In genomic region chr5:24348128-24348527, GRCm38 (mm10) we compare ENCODE assay signal across 8 mouse cellular contexts. TPM values are rescaled to one million over a fixed set of nuclear protein-coding genes. Genes with fewer than 3 reads are reported as not detected.
DNase-seq lines count a peak whose midpoint lies in the region; ATAC-seq lines count a peak whose summit lies in the region.

No protein-coding gene starts in this region.

- peak; percentile 58 for ATAC-seq in megakaryocyte-erythroid progenitor cell, adult 5-6 weeks (replicated peaks; ENCODE audit: low FRiP score, low TSS enrichment, poor library complexity, severe bottlenecking)

- intact Hi-C loops in left cerebral cortex, postnatal 36 days (cut with DNase I), result no loop called here

- DNase-seq in R1 (ENCODE audit: low read depth, low spot score), result peak; percentile 97
- peak; percentile 79 for DNase-seq in cerebellum, adult 9-10 months
- DNase-seq in forelimb bud, embryonic 11.5 days (ENCODE audit: low read depth, low spot score), result peak; percentile 46
- peak; percentile 93 for DNase-seq in induced T-regulatory cell, adult 2 months (ENCODE audit: low read depth)
- DNase-seq in left cerebral cortex, postnatal 36 days (ENCODE audit: low spot score in 2 of 2), result peak; percentile 65 to 74
- peak; percentile 63 for DNase-seq in right cerebral cortex, postnatal 14 days
- peak; percentile 65 for DNase-seq in urinary bladder, postnatal 25 days (ENCODE audit: low spot score)

RNA-seq across cellular contexts. Expression of gene Kcnh2, which starts 3.3 kb away (rescaled TPM):
- total RNA-seq in left cerebral cortex, postnatal 36 days (2021), result 10 to 100 TPM; 32.2 to 32.6 TPM
- 1.2 TPM in 1 of 2 replicates, not detected in the other for total RNA-seq in megakaryocyte-erythroid progenitor cell, adult 5-6 weeks (2014; fragmentation: Nextera tagmentation)
- total RNA-seq in megakaryocyte-erythroid progenitor cell, adult 5-6 weeks (2017), result not detected in 2 replicates

RNA-seq across cellular contexts. Expression of gene Nos3, which starts 16.5 kb away (rescaled TPM):
- 10 to 100 TPM in 1 of 2 experiments, 1 to 10 TPM in 1; 6.9 to 10.8 TPM for total RNA-seq in left cerebral cortex, postnatal 36 days (2021)
- not detected in 2 replicates for total RNA-seq in megakaryocyte-erythroid progenitor cell, adult 5-6 weeks (2014; fragmentation: Nextera tagmentation)
- total RNA-seq in megakaryocyte-erythroid progenitor cell, adult 5-6 weeks (2017), result 0.23 TPM in 1 of 2 replicates, not detected in the other

RNA-seq across cellular contexts. Expression of gene Atg9b, which starts 43.8 kb away (rescaled TPM):
- 1 to 10 TPM; 2.4 to 4.4 TPM for total RNA-seq in left cerebral cortex, postnatal 36 days (2021)
- 1.9 and 5.2 TPM in 2 replicates for total RNA-seq in megakaryocyte-erythroid progenitor cell, adult 5-6 weeks (2014; fragmentation: Nextera tagmentation)
- total RNA-seq in megakaryocyte-erythroid progenitor cell, adult 5-6 weeks (2017), result 1.1 and 7.3 TPM in 2 replicates

RNA-seq across cellular contexts. Expression of gene Abcb8, which starts 45.3 kb away (rescaled TPM):
- 10 to 100 TPM; 52.1 to 57.4 TPM for total RNA-seq in left cerebral cortex, postnatal 36 days (2021)
- 59.4 and 83.4 TPM in 2 replicates for total RNA-seq in megakaryocyte-erythroid progenitor cell, adult 5-6 weeks (2014; fragmentation: Nextera tagmentation)
- 8.3 and 24.8 TPM in 2 replicates for total RNA-seq in megakaryocyte-erythroid progenitor cell, adult 5-6 weeks (2017)

Comparison
In these comparisons a context has a peak if more than half of its experiments do, and no peak if none do; other contexts are left out.
1. Peak in every context shown above with its lines: DNase-seq and ATAC-seq.
2. DNase-seq: peak in every context shown above with its lines; median percentile 97 in R1; 93 in induced T-regulatory cell, adult 2 months; 79 in cerebellum, adult 9-10 months; 70 in left cerebral cortex, postnatal 36 days; 65 in urinary bladder, postnatal 25 days; 63 in right cerebral cortex, postnatal 14 days; 46 in forelimb bud, embryonic 11.5 days.
3. RNA of gene Kcnh2, which starts 3.3 kb away (total RNA-seq): 32.2 to 32.6 TPM in left cerebral cortex, postnatal 36 days; 1.2 TPM in megakaryocyte-erythroid progenitor cell, adult 5-6 weeks; every median in the first group is over 10 times any median in the second.
4. RNA of gene Nos3, which starts 16.5 kb away (total RNA-seq): 6.9 to 10.8 TPM in left cerebral cortex, postnatal 36 days; 0.23 TPM in megakaryocyte-erythroid progenitor cell, adult 5-6 weeks; every median in the first group is over 4 times any median in the second.